Mouse (Mus musculus) liver, embryonic 14.5 days (tissue): ENCODE measurements around the gene Cyp2d40. TPM values are rescaled to one million over a fixed set of nuclear protein-coding genes. Genes with fewer than 3 reads are reported as not detected.
A peak's percentile ranks its signal among the peaks of the same experiment; 100 is the strongest.

Experiments
- ATAC-seq: fragments of 200-750 bp; cut with Nextera tagmentation; 2 replicates; pipeline ENCODE4 v1.8.0; 2017; ENCODE audit warnings: moderate number of reproducible peaks, mild to moderate bottlenecking, moderate library complexity; ENCODE audit not compliant: insufficient read depth
- DNase-seq, 3 experiments: peaks; one replicate each; pipeline ENCODE4 v3.0.0-alpha.2; 2012 to 2013; ENCODE audit warnings: low read depth in 3 of 3, low spot score in 3 of 3
- H3K27ac ChIP-seq: fragments of 300-500 bp; sonication (generic); 2 replicates; pipeline ENCODE4 v1.5.1; 2014; ENCODE audit warnings: moderate library complexity, mild to moderate bottlenecking, control low read depth, inconsistent platforms
- H3K27me3 ChIP-seq: fragments of 300-500 bp; sonication (generic); 2 replicates; pipeline ENCODE4 v1.6.1; 2014; ENCODE audit warnings: mild to moderate bottlenecking, low read length, moderate library complexity; ENCODE audit not compliant: control insufficient read depth, insufficient read depth
- H3K36me3 ChIP-seq: fragments of 300-500 bp; sonication (generic); replicated peaks from 2 replicates; pipeline ENCODE4 v1.6.1; 2014; ENCODE audit warnings: low read depth; ENCODE audit not compliant: control insufficient read depth, insufficient read depth
- H3K4me1 ChIP-seq, 2 experiments: fragments of 200-500 bp in 1 of 2; fragments of 300-500 bp in 1 of 2; sonication (generic) in 1 of 2; replicated peaks; 2 replicates each; pipeline ENCODE4 v1.6.1; 2012 to 2014; ENCODE audit warnings: antibody characterized with exemption in 1 of 2, inconsistent platforms in 1 of 2, low read length in 1 of 2; ENCODE audit not compliant: control insufficient read depth in 2 of 2, insufficient read depth in 2 of 2
- H3K4me2 ChIP-seq: fragments of 300-500 bp; sonication (generic); 2 replicates; pipeline ENCODE4 v1.6.1; 2014; ENCODE audit warnings: low read depth, mild to moderate bottlenecking, control low read depth, moderate library complexity
- H3K4me3 ChIP-seq, 2 experiments: fragments of 200-500 bp in 1 of 2; fragments of 300-500 bp in 1 of 2; sonication (generic) in 1 of 2; 2 replicates each; pipeline ENCODE4 v1.5.1; 2012 to 2014; ENCODE audit warnings: low read depth in 2 of 2, low read length in 2 of 2, mild to moderate bottlenecking in 2 of 2, control low read depth in 1 of 2, inconsistent platforms in 1 of 2, moderate library complexity in 1 of 2; ENCODE audit not compliant: insufficient read depth in 1 of 2
- H3K9ac ChIP-seq: fragments of 300-500 bp; sonication (generic); replicated peaks from 2 replicates; pipeline ENCODE4 v1.6.1; 2014; ENCODE audit warnings: mild to moderate bottlenecking, control low read depth, moderate library complexity
- H3K9me3 ChIP-seq: fragments of 300-500 bp; sonication (generic); 2 replicates; pipeline ENCODE4 v1.6.1; 2016; ENCODE audit warnings: low read length, mixed read lengths; ENCODE audit not compliant: control insufficient read depth
- CTCF ChIP-seq: IDR thresholded peaks from 2 replicates; pipeline ENCODE4 v1.5.1; 2016; ENCODE audit warnings: antibody characterized with exemption, low read depth, control low read depth
- EP300 ChIP-seq: IDR thresholded peaks from 2 replicates; pipeline ENCODE4 v1.6.1; 2016; ENCODE audit warnings: antibody characterized with exemption, low read depth
- WGBS: fragments of 180-500 bp; shearing (Covaris S2); extraction: QIAGEN DNeasy Blood & Tissue Kit; methylation state at CpG from one replicate; pipeline ENCODE4 v1.1.7; 2014; ENCODE audit not compliant: insufficient replicate concordance; 5-methylcytosine and 5-hydroxymethylcytosine counted together
- polyA plus RNA-seq, 2 experiments: library from polyadenylated mRNA; depleted of rRNA in 1 of 2; stranded (reverse) in 1 of 2; unstranded in 1 of 2; fragments of >200 nt; fragmentation: Nextera tagmentation in 1 of 2; extraction: Ambion mirVana in 1 of 2; gene quantifications; 2 replicates each; pipeline versions ENCODE4 v1.2.1 to v1.2.3; 2012 to 2014

Gene Cyp2d40
- polyA plus RNA-seq (2012; rRNA removed) (0.06 and 0.16 TPM in 2 replicates), polyA plus RNA-seq (2014; fragmentation: Nextera tagmentation; extraction: Ambion mirVana) (0.28 TPM in 1 of 2 replicates, not detected in the other)

DNA sequence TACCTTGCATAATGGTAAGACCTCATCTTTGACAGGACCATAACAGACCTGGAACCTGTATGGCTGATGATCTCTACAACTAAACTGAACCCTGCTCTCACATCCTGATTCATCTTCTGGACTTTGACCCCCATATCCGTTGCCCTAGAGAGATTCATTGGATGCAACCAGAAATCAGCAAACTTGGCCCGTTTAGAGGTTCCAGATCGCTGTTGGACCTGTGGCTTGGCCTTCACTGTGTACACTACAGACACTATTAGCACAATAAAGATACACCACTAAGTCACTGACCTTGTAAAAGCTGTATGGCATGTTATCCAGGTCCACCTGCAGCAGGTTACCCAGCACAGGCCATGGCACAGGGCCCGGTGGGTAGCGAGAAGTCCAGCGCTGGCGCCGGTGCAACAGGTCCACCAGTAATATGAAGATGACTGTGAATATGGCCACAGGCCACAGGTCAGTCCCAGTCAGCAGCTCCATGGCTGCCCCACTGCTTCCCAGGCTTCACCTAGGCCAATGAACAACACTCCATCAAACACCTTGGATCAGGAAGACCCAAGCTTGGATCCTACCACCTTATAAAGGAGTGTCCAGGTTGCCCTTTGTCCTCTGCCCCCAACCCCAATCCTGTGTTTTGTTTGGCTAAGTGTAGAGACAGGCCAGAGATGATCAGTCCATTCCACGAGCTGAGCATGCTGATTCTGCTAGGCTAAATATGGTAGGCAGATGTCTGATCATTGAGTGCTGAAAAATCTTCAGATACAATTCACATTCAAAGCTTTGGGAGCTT, at the start of gene Cyp2d40:
Gene Cyp2d40 (minus strand): TSS at position 553 of the 790 bp plus-strand sequence.
- no peaks in the 10 kb centered on the region for H3K9me3 ChIP-seq
- TF ChIP-seq EP300, result no peak
- TF ChIP-seq CTCF, result no peak
- H3K36me3 ChIP-seq, result no peaks in the 10 kb centered on the region
- no peak within 1 kb of the TSS for H3K9ac ChIP-seq
- DNase-seq (no peak), ATAC-seq (no peak)
- H3K4me3 ChIP-seq, result no peak within 1 kb of the TSS
- H3K27me3 ChIP-seq, result no peaks in the 10 kb centered on the region
- H3K4me2 ChIP-seq, result no peak within 1 kb of the TSS
- H3K27ac ChIP-seq, result no peak within 1 kb of the TSS
- WGBS, result 66% methylated on average over 9 of the region's 9 CpGs
- H3K4me1 ChIP-seq, result 0 out of 4 replicates have a peak, but pooled peaks cover 0 to 2% of the 10 kb centered on the region in 2 experiments

DNA sequence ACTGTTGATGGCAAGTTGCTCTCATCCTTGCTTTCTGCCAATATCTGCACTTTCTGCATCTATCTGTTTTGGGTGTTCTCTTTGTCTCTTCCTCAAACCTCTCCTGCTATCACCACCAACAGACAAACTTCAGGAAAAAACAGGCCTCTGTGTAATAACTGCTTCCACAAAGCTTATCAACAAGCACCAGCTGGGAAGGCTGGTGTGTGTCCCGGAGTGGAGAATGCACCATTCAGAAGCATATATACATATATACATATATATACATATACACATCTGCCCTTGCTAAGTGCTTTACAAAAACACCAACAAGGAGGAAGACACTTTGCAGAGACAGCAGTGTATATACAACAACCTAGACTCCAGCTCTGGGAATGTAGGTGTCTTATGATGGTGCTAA, 46.6 kb upstream of the Cyp2d40 start:
- Histone ChIP-seq H3K27ac (peak overlapping the region; percentile 12; the same call in 1 of the 2 replicates), H3K9ac (no peak overlapping the region), H3K36me3 (no peaks in the 10 kb centered on the region; the same call in none of the 2 replicates), H3K9me3 (no peaks in the 10 kb centered on the region), H3K4me1 (peaks cover 18 to 19% of the 10 kb centered on the region in 2 experiments), H3K4me3 (no peak overlapping the region), H3K27me3 (no peaks in the 10 kb centered on the region), H3K4me2 (0 out of 2 replicates have a peak overlapping the region, but pooled peaks have one; percentile 8)
- 5% methylated on average over 1 of the region's 1 CpGs for WGBS
- DNase-seq, result peak; percentile 45 to 57 (median 57)
- peak; percentile 80 for ATAC-seq
- TF ChIP-seq CTCF (no peak), EP300 (peak; percentile 78)

DNA sequence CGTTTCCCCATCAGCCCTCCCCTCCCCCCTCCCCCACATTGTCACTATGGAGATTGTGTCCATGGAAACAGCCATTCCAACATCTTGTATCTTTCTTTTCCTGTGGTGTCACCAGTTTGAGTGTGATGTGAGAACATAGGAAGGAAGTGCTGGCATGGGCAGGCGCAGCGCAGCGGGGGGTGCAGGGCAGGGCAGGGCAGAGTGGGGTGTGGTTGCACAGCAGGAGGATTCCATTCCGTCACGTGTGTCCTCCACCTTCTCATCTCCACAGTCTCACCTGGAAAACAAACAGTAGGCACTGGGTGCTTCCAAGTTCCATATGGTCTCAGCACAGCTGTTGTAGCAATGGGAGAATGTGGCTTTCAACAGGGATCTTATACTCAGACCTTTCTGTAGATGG, 45.5 kb upstream of the Cyp2d40 start:
- DNase-seq, result peak in 1 of 3 experiments; percentile 6
- H3K27ac ChIP-seq, result no peak overlapping the region
- WGBS, result 41% methylated on average over 6 of the region's 6 CpGs
- H3K9ac ChIP-seq, result no peak overlapping the region
- no peak overlapping the region for H3K4me2 ChIP-seq
- ATAC-seq, result peak; percentile 42; the same call in 1 of the 2 replicates
- no peak overlapping the region for H3K4me3 ChIP-seq
- H3K27me3 ChIP-seq, result no peaks in the 10 kb centered on the region
- H3K4me1 ChIP-seq, result peaks cover 18 to 19% of the 10 kb centered on the region in 2 experiments
- H3K9me3 ChIP-seq, result no peaks in the 10 kb centered on the region
- no peaks in the 10 kb centered on the region; the same call in none of the 2 replicates for H3K36me3 ChIP-seq
- TF ChIP-seq EP300 (no peak), CTCF (no peak)

- no peak for TF ChIP-seq EP300
- TF ChIP-seq CTCF, result no peak
- WGBS, result 64% methylated on average over 5 of the region's 5 CpGs
Measured at GRCm38 (mm10) chr15:82806969-82807763, 43.2 kb upstream of the Cyp2d40 start.

More at GRCm38 (mm10) chr15:82806969-82807763, 43.2 kb upstream of the Cyp2d40 start:
- H3K4me1 ChIP-seq, result peaks cover 18 to 19% of the 10 kb centered on the region in 2 experiments
- H3K4me2 ChIP-seq, result no peak overlapping the region
- H3K9me3 ChIP-seq, result no peaks in the 10 kb centered on the region
- no peaks in the 10 kb centered on the region; the same call in 1 of the 2 replicates for H3K36me3 ChIP-seq
- H3K9ac ChIP-seq, result no peak overlapping the region
- no peak overlapping the region for H3K27ac ChIP-seq
- DNase-seq (no peak), ATAC-seq (no peak)
- no peaks in the 10 kb centered on the region for H3K27me3 ChIP-seq
- H3K4me3 ChIP-seq, result no peak overlapping the region
